Mouse (Mus musculus) E14TG2a.4 (cell line): ENCODE results near the gene Gm2916.
"Not testable (repeated sequence)": the region's sequence is repeated elsewhere in the genome, so short reads cannot be mapped to it uniquely, and the experiment has no call there.

Experiments
- H3K27me3 ChIP-seq: 2 replicates; pipeline ENCODE4 v1.6.1; 2014; ENCODE audit warnings: low read length, control low read depth; ENCODE audit not compliant: insufficient read depth
- H3K36me3 ChIP-seq: 2 replicates; pipeline ENCODE4 v1.6.1; 2014; ENCODE audit warnings: low read length, control low read depth; ENCODE audit not compliant: insufficient read depth
- H3K4me1 ChIP-seq: replicated peaks from 2 replicates; pipeline ENCODE4 v1.6.1; 2014; ENCODE audit warnings: low read depth, low read length, control low read depth
- H3K4me3 ChIP-seq: replicated peaks from 2 replicates; pipeline ENCODE4 v1.5.1; 2014; ENCODE audit warnings: mild to moderate bottlenecking, low read length
- H3K9me3 ChIP-seq: 2 replicates; pipeline ENCODE4 v1.6.1; 2014; ENCODE audit warnings: low read length, control low read depth

Gene Gm2916

GRCm38 (mm10) chr14:3883872-3884271 is at the start of gene Gm2916:
Gene Gm2916, plus strand, starts transcription at chr14:3884172.
- H3K27me3 ChIP-seq, H3K9me3 ChIP-seq, H3K4me3 ChIP-seq, H3K36me3 ChIP-seq, H3K4me1 ChIP-seq: not testable (repeated sequence)

- H3K4me1 ChIP-seq, H3K36me3 ChIP-seq, H3K27me3 ChIP-seq, H3K4me3 ChIP-seq, H3K9me3 ChIP-seq: not testable (repeated sequence)
Observed at GRCm38 (mm10) chr14:3845945-3846344, 38.0 kb upstream of the Gm2916 start, which contains the start of gene Gm3033. Gene Gm3033, plus strand, starts transcription at chr14:3846245.

- H3K27me3 ChIP-seq, H3K36me3 ChIP-seq, H3K4me3 ChIP-seq, H3K4me1 ChIP-seq, H3K9me3 ChIP-seq: not testable (repeated sequence)
Observed at GRCm38 (mm10) chr14:3931456-3931855, 47.5 kb downstream of the Gm2916 start, which contains the start of gene Gm3029. Gene Gm3029, plus strand, starts transcription at chr14:3931756.

GRCm38 (mm10) chr14:3963247-3963646 is 79.3 kb downstream of the Gm2916 start, which contains the start of gene Gm3095:
Gene Gm3095, plus strand, starts transcription at chr14:3963547.
- not testable (repeated sequence) for H3K4me3 ChIP-seq, H3K9me3 ChIP-seq, H3K4me1 ChIP-seq, H3K36me3 ChIP-seq, H3K27me3 ChIP-seq
